Mouse (Mus musculus) hematopoietic stem cell, adult 5-6 weeks (primary cell): ENCODE data around the gene Sept7. TPM values are rescaled to one million over a fixed set of nuclear protein-coding genes. Genes with fewer than 3 reads are reported as not detected.
A peak's percentile ranks its signal among the peaks of the same experiment; 100 is the strongest.
"Not testable (repeated sequence)": the region's sequence is repeated elsewhere in the genome, so short reads cannot be mapped to it uniquely, and the experiment has no call there.

ENCODE experiments used
- ATAC-seq, 2 experiments: fragments of 125-278 bp in 1 of 2; replicated peaks in 1 of 2; 2 replicates each; pipeline ENCODE4 v1.8.0; 2016 to 2017; ENCODE audit warnings: inconsistent platforms in 2 of 2, mild to moderate bottlenecking in 2 of 2, moderate number of reproducible peaks in 2 of 2, low read depth in 1 of 2, moderate TSS enrichment in 1 of 2; ENCODE audit not compliant: low FRiP score in 2 of 2, poor library complexity in 2 of 2, severe bottlenecking in 2 of 2, insufficient read depth in 1 of 2, low TSS enrichment in 1 of 2
- total RNA-seq: library from RNA; stranded (forward); fragments of 172-1452, 232-1000 nt; gene quantifications from 2 replicates; pipeline ENCODE4 v1.2.3, GENCODE M21; 2017

Sept7 gene
- total RNA-seq, 1 experiment from 2014 or later: 374 TPM

GRCm38 (mm10) chr9:25251174-25251573 lies 1.1 kb upstream of the Sept7 start:
- no peak for ATAC-seq

GRCm38 (mm10) chr9:25251611-25252282 lies 492 bp upstream of the Sept7 start:
- peak; percentile 66 to 79 for ATAC-seq

DNA sequence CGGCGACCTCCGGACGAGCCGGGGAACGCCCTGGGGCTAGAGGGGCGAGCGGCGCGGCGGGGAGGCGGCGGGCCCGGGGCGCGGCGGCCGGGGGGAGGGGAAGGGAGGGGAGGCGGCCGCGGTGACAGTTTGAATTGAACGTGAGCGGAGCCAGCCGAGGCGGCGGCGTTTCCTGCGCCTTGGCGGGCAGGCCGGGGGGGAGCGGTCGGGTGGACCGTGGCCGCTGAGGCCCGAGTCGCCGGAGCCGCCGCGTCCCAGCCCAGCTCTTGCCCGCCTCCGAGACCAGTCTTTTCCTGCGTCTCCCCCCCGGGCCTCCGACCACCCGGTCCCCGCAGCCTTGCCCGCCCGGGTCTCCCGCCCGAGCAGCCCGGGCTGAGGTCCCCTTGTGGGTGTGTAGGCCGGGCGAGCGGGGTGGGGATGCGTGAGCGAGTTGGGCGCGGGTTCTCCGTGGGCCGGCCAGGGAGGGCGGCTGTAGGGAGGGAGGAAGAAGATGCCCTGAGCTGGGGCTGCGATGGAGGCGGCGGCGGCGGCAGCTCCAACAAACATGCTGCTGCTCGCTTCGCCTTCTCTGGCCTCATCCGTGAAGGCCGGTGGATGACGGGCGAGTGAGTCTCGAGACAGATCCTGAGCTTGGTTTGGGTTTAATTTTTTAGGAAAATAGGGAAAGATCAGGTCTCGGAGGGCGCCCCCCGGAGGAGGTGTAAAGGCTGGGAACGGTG lies 679 bp downstream of the Sept7 start:
- ATAC-seq: peak; percentile 13 to 28; a peak in 1 of 4 replicates

DNA sequence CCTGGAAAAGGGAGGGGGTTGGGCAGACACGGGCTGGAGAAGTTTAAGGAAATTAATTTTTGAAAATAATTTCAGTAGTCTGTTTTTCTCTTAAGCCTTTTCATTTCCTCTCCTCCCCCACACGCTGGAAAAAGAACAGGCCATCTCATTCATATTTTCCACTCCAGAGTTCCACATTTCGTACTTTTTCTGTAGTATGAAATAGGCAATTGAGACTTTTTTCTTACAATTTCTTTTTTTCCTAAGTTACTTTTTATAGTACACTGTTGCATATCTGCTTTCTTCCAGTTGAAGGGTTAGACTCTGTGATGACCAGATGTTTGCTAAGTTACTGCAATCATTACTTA lies 1.2 kb downstream of the Sept7 start:
- ATAC-seq: no peak

DNA sequence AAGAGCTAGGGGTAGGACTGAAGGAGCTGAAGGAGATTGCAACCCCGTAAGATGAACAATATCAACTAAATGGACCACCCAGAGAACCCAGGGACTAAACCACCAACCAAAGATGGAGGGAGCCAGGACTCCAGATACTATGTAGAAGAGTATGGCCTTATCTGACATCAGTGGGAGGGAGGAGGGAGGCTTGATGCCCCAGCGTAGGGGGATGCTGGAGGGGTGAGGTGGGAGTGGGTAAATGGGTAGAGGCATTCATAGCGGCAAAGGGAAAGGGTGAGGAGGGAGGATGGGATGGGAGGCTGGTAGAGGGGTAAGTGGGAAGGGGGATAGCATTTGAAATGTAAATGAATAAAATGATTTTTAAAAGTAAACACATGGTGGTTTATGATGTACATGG lies 8.2 kb downstream of the Sept7 start:
- no peak for ATAC-seq

DNA sequence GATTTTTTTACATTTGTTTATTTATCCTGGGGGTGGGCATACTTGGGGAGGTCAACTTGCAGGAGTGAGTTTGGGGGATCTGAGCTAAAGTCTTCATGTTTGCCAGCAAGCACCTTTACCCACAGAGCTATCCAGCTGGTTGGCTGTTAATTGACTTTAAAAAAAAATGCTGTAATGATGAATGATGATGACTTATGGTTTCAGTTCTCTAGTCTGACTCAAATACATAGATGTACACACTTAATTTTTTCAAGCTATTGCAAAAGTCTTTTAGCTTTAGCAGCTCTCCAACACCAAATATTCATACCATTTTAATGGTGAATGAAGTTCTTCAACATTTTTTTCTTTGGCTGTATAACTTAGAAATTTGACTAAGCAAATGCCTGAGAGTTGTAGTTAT lies 8.7 kb downstream of the Sept7 start:
- ATAC-seq: no peak; a peak in 1 of 4 replicates

DNA sequence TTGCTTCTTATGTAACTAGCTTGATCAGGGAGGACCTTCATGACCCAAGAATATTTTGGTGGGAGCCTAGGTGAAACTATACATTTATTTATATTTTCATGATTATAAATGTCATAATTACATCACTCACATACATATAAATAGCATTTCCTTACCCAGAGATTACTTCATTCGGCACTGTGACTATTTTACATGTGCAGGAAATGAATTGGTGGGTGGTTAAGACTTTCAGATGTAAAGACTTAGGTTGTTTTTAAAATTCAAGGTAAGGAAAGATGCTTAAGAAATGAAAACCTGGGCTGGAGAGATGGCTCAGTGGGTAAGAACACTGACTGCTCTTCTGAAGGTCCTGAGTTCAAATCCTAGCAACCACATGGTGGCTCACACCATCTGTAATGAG lies 9.8 kb downstream of the Sept7 start:
- ATAC-seq: no peak

DNA sequence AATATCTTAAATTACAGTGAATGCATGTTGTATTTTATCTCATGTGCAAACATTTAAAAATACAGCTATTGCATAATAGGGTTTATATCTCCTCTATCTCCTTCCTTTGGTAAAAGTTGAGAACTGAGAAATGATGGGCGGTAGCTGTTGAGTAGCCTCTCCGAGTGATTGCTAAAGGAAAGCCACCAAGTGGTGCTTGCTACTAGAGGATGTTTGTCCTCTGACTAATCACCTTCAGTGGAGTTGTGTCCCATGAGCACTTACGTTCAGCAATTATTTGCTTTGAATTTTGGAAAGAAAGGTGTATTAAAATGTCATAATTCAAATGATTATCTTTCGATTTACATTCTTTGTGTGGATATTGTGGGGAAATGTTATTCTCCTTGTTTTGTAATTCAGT lies 13.6 kb downstream of the Sept7 start:
- no peak for ATAC-seq

DNA sequence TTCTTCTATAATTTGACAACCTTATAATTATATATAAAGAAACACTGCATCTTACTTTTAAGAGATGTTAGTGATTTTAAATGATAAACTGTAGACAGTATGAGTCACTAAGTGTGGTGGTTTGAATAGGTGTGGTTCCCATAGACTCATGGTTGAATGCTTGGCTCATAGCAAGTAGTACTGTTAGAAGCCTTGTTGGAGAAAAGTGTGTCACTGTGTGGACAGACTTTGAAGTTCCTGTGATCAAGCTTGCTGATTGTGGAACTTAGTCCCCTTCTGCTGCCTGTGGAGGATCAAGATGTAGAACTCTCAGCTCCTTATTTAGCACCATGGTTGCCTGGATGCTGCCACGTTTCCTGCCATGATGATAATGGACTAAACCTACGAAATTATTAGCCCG lies 14.9 kb downstream of the Sept7 start:
- no peak for ATAC-seq

DNA sequence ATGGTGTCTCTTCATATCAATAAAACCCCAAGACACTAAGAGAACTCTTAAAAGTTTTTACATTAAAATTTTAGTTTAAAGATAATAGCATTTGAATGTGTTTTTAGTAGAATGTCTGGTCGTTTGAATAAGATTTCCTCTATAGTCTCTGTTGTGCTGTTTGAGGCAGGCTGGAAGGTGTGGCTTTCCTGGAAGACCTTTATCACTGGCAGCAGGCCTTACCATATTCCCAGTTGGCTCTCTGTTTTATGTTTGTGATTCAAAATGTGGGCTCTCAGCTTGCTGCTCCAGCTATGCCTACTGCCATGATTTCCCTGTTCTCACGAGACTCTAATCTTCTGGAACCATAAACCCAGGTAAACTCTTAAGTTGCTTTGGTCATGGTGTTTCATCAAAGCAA lies 15.3 kb downstream of the Sept7 start:
- ATAC-seq: no peak

- ATAC-seq: no peak
Observed at GRCm38 (mm10) chr9:25271902-25272301, 19.7 kb downstream of the Sept7 start.

DNA sequence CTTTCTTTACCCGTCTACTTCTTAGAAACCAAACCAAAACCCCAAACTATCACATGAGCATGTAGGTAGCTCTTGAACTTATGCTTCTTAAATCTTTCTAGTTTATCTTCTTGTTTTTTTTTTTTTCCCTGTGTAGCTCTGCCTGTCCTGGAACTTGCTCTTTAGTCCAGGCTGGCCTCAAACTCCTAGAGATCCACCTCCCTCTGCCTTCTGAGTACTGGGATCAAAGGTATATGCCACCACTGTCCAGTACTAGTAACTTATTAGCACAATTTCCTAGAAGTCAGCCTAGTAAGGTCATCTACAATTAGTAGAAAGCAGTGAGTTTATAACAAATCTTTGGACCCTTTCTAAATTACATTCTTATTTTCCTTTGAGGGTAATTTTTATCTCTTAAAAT lies 37.6 kb downstream of the Sept7 start:
- ATAC-seq: no peak

DNA sequence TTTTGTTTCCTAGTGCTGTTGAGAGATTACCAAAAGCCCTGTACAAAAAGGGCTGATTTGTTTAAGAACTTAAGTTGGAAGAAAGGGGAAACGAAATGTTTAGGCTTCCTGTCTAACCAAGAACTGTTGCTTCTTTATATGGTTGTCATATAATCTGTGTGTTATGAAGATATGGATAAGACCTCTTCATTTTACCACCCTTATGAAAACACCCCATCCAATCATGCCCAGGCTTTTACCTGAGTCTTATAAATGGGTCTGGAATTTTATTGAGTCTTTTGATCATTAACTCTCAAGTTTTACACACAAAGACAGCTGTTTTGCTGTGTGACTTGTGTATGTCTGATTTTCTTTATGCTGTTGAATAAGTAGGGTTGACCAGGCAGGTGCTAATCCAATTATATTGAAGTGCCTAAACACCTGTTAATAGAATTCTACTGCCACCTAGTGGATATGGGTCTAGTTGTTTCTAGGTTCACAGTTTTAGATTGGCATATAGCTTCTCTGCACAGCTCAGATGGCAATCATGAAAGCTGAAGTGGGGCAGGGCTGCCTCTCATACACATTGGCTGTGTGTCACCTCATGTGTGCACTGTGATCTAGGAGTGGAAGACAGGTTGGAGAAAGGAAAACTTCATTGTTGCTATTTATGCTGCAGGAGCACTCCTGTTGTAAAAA lies 57.4 kb downstream of the Sept7 start:
- peak; percentile 71 to 95 for ATAC-seq

DNA sequence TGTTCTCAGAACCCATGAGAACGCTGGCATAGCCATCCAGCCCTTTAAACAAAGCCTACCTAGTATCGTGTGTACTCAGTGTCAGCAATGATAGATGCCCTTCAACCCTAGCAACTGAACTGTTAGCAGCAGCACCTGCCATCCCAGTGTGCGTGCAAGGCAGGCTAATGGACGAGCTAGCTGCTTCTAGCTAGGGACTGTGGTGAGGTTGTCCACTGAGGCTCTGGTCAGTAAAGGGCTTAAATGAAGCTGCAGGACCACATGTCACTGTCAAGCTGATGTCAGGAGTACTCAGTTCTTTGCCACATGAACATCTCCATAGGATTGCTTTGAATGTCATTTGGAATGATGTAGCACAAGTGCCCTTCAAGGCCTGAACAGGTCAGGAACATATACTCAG lies 62.1 kb downstream of the Sept7 start:
- ATAC-seq: no peak

- ATAC-seq: peak; percentile 80 to 86
Observed at GRCm38 (mm10) chr9:25317827-25318505, 65.7 kb downstream of the Sept7 start.

- ATAC-seq: not testable (repeated sequence)
Observed at GRCm38 (mm10) chr9:25319676-25320075, 67.4 kb downstream of the Sept7 start.

DNA sequence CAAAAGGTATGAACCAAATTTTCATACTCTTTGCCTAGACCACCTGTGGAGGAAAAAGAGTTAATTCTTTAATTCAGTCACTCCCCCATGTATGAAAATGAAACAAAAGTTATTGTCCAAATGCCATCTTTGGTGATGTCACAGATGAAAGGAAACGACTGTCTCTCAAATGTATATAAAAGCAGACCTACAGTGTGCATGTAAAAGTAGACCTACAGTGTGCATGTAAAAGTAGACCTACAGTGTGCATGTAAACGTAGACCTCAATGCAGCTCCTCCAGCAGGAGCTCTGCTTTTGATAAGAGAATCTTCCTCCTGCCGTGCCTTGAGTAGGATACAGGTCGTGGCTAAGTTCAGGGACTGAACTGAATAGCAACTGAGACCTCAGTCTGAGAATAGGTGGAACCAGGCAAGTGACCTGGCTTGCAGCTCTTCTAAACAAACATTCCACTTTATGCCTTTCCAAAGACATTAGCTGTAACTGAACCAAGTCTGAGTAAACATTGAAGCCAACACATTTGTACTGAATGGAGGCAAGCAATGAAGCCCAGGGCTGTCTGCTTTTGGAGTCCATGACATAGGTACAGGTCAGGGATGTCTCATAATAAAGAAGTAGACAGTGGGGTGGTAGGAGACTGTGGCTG lies 75.6 kb downstream of the Sept7 start:
- no peak for ATAC-seq
